Mouse (Mus musculus) left cerebral cortex, postnatal 4 days (tissue): ENCODE measurements at regions not wholly inside any gene's neighbourhood (a gene's known extent, or its start where the extent isn't known, plus 50 kb on each side); places are given as distances from the start of the nearest gene placed in this dataset.

Experiments used
- DNase-seq: peaks from one replicate; pipeline ENCODE4 v3.0.0-alpha.2; 2022
- intact Hi-C: fragments of 180-260 bp; cut with DNase I; formaldehyde crosslinking; loops from one replicate; pipeline ENCODE4 v1.15.1; 2025

DNA sequence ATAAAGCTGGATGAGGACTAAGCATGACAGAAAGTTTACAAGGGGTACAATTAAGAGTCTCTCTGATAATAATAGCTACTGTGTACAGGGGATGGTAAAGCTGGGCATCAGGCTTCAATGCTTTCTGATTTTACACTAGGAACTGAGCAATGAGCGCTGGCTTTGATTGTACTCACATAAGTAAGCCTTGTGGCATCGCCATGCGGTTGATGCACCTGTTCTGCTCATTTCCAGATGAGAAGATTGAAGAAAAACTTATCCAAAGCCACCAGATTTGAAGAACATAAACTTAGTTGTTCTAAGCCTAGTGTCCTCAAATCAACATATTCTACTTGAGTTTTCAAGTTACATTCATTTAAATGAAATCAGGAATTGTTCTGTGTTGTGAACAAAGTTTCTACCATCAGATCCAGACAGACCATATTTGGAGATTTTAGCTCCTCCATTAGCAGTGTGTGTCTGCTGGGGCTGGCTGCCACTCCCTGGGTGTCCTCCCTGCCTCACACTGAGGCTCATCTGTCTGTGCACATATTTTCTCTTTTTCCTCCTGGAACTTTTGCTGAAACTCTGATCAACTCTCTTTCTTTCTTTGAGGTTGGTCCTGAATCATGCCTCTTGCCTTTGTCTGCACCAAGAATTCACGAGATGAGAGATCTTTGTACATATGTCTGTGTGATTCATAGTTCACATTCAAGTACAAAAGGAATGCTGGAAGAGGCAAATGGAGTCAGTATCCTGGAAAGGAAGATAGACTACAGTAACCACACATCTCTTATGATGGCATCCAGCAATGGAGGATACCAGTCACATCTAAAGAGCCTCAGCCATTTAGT lies 68.2 kb upstream of the Ifne start:
- no peak for DNase-seq
- intact Hi-C loops = no loop called here

DNA sequence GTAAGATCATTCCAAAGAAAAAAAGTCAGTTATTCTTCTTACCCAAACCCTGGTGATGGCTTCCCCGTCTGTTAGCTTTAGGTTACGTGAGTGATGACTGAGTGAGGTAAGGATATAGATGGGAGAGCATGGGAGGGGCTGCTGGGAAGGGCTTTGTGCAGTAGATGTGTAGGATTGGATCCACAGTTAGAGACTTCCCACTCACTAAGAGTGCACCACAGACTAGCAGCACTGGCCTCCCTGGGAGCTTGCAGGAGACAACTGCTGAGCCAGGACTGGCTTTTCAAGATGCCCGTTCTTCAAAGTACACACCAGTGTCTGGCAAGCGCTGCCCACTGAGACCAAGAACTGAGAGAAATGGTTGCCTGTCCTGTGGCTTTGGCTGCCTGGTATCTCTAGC lies 62.0 kb upstream of the Ifne start:
- intact Hi-C loops = no loop called here
- no peak for DNase-seq

DNA sequence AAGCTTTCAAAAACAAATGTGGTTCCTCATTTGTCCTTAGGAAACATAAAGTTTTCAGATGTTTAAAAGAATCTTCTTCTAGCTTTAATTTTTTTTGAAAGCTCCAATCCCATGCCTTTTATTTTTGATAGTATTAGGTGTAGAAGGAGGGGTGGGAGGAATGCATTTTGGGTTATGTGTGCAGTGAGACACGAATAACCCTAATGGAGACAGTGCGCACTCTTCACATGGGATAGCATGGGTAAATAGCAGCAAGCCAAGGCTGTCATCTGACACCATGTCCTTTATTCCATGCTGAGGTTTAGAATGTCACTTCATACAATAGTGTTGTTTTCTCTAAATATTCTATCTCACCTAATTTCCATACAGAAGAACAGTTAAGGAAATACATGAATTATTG lies 60.7 kb upstream of the Ifne start:
- intact Hi-C loops = no loop called here
- DNase-seq = no peak

DNA sequence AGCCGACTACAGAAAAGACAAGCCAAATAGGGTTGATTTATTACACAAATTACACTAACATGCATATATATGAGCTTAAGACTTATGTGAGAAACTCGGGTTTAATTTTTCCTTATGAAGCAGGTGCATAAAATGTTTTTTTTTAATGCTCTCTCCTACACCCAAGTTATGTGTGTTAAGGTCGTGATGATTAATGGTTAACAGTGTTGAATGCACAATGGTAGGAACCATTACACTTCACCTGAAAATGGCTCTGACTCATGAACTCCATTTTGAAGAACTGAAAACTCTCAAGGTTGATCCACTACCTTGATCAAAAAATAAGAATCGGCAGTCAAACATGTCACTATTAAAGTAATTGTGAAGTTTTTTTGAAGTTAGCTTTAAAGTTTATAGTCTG lies 59.4 kb upstream of the Ifne start:
- DNase-seq = no peak
- intact Hi-C loops = loop anchor here (2.0 to 10.0 kb wide), 2 partner anchors 65 to 189 kb away; no protein-coding TSS in a partner anchor

DNA sequence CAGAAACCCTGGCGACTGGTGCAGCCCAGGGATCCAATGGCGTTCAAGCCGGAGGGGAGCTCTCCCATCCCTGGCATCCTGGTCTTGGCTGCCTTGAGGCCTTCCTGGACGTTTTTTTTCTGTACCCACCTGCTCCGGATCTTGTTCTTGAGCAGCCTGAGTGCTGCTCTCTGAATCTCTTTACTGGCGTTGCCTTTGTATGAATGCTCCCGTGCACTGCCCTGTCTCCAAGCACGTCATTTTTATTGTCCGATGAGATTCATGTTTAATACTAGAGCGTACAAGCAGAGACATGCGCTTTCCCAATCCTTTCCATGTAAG lies 58.7 kb upstream of the Ifne start:
- intact Hi-C loops = loop anchor here (2.0 to 10.0 kb wide), 2 partner anchors 64 to 190 kb away; no protein-coding TSS in a partner anchor
- DNase-seq = no peak

DNA sequence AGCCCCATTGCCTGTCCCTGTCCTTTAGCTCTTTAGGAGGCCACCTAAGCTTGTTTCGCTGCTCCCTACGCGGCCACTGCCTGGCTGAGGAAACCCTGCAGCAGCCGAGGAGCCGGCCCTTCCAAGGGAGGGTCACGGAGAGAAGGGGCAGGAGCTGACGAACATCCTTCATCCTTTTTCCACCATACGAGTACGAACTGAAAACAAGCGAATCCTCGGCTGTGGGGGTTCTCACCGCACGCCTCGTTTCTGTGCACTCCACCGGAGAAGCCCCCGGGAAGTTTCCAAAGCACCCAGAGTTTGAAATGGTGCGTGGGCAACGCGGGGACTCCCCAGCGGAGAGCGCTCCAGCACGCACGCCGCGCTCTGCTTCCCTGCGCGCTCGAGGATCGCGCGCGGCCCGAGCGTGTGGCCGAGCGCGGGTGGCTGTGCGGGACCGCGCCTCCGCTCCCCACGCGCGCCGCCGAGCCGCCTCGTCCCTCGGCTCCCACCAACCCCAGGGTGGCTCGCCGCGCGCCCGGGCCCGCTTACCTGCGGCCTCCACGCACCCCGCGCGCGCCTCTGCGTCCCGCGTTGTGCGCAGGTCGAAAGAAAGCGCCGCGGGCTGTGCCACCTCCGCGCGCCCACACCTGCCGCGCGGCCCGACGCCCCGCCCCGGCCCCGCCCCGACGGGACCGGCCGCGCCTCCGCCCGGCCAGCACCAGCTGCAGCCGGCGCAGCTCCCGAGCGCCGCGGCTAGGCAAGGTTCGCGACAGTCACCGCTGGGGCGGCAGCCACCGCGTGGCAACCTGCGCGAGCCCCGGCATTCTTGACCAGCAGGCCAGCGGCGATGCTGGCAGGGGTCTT lies 58.1 kb upstream of the Ifne start:
- DNase-seq = peak; percentile 39
- intact Hi-C loops = loop anchor here (2.0 to 10.0 kb wide), 2 partner anchors 63 to 191 kb away; no protein-coding TSS in a partner anchor

DNA sequence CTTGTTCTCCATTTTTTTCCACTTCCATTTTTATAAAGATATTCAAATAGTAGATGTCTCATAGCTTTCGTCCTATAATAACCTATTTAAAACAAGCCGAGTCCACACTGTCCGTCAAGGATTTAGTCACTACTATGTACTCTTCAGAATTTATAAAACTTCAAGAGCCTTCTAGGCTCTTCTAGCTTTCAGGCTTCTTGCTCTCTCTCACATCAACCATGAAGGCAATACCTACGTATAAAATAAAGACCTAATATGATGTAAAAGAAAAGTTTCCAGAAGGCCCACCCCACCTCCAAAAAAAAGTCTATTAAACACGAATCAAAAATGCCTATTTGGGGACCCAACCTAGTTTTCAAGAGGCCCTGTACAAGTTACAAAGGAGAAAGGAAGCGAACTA lies 57.0 kb upstream of the Ifne start:
- DNase-seq = no peak
- intact Hi-C loops = loop anchor here (10.0 kb wide), 1 partner anchor 62 kb away; no protein-coding TSS in a partner anchor

DNA sequence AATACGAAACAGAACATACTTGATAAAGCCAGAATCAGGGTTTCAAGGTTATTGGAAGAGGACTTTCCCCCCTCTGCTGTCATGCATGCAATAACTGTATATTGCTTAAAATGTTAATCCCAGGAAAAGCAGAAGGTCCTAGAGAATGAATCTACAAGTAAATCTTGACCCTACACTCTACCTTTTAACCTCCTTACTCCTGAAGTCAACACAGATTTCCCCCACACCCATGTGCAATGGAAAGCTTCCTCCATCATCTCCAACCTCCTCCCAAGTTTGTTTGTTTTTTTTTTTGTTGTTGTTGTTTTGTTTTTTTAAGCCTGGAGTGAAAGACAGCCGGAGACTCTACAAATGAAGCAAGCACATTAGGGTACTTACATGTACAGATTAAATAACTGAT lies 55.9 kb upstream of the Ifne start:
- intact Hi-C loops = loop anchor here (10.0 kb wide), 1 partner anchor 61 kb away; no protein-coding TSS in a partner anchor
- DNase-seq = no peak

DNA sequence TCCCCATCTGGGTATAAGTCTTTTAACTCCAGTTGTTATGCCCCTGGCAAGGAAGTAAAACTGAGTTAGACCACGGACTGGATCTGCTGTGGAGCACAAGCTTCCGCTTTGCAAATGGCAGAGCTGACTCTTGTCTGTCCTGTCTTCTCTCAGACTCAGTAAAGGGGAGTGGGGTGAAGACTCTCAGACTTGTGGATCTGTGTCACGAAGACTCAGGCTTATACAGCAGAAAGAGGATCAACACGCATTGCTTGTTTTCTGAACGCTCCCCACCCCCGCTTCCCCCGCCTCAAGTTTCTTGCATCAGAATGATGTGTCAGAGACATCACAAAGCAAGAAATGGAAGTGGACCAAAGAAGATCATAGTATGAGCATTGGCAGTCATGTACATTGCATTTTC lies 55.3 kb upstream of the Ifne start:
- no peak for DNase-seq
- intact Hi-C loops = loop anchor here (10.0 kb wide), 1 partner anchor 61 kb away; no protein-coding TSS in a partner anchor

DNA sequence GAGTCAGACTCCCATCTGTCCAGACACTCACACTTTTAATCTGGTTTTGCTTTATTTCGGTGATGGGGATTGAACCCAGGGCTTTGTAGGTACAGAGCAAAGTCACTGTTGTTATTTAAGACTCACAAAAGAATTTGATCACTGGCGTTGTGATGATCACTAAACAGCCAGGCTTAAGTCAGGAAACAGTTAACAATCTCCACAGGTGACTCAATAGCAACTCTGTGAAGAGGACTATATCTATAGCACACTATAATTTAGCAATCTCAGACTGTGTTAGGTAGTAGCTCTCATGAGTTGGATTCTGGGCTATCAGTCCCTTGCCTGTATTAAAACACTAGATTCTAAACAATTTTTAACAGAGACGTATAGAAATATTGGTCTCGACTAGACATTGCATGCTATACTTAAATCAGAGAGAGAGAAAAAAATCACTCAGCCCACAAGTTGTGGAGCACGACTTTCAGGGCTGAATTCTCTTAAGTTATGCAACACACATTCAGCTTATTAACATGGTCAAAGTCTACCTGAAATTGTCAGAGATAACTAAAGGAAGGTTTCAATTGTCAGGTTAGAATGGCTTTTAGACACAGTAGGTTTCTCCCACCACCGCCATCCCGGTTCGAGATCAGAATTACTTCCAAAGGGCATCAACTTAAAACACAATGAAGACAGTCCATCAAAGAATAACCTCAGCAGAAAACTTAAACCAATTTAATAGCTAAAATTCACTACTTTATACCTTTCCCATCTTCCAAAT lies 54.4 kb upstream of the Ifne start:
- no peak for DNase-seq
- intact Hi-C loops = loop anchor here (10.0 kb wide), 1 partner anchor 60 kb away; no protein-coding TSS in a partner anchor

DNA sequence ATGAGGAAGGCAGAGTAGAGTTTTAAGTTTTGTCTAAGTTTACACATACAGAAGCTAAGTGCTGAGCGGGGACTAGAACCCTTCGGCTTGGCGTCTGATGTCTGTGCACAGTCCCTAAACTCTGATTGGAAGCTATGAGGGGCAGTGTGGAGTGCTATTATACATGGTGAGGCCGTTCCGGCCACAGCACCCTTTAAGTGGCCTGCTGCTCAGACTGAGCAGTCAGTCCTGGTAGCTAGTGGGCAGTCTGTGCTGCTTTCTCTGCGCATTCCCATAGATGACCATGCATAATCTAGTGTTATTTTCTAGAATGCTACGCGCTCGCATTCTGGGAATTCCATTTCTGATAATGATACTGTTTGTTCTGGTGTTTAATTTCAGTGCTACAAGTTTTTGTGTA lies 51.2 kb upstream of the Ifne start:
- no peak for DNase-seq
- intact Hi-C loops = loop anchor here (10.0 kb wide), 1 partner anchor 56 kb away; no protein-coding TSS in a partner anchor
